Mouse (Mus musculus) mesoderm, embryonic 11.5 days (tissue): Measurements from ENCODE around the gene Zfp709.
"Not testable (repeated sequence)": the region's sequence is repeated elsewhere in the genome, so short reads cannot be mapped to it uniquely, and the experiment has no call there.

Experiments used
- DNase-seq: peaks from one replicate; pipeline ENCODE4 v3.0.0-alpha.2; 2012; ENCODE audit warnings: low read depth, low spot score

Gene Zfp709

GRCm38 (mm10) chr8:71881618-71882274 is at the start of gene Zfp709:
Gene Zfp709 (plus strand): TSS chr8:71882019.
- DNase-seq: peak; percentile 53

GRCm38 (mm10) chr8:71838207-71838606 is 43.6 kb upstream of the Zfp709 start:
- DNase-seq: not testable (repeated sequence)

GRCm38 (mm10) chr8:71841201-71841817 is 40.5 kb upstream of the Zfp709 start:
- DNase-seq: not testable (repeated sequence)

GRCm38 (mm10) chr8:71842476-71842875 is 39.3 kb upstream of the Zfp709 start:
- not testable (repeated sequence) for DNase-seq

GRCm38 (mm10) chr8:71844453-71844852 is 37.4 kb upstream of the Zfp709 start:
- not testable (repeated sequence) for DNase-seq

GRCm38 (mm10) chr8:71845993-71846483 is 35.8 kb upstream of the Zfp709 start:
- not testable (repeated sequence) for DNase-seq

GRCm38 (mm10) chr8:71846745-71847144 is 35.1 kb upstream of the Zfp709 start:
- not testable (repeated sequence) for DNase-seq

GRCm38 (mm10) chr8:71851014-71851413 is 30.8 kb upstream of the Zfp709 start:
- not testable (repeated sequence) for DNase-seq

- DNase-seq: not testable (repeated sequence)
Measured at GRCm38 (mm10) chr8:71853360-71853759, 28.5 kb upstream of the Zfp709 start.

- DNase-seq: not testable (repeated sequence)
Measured at GRCm38 (mm10) chr8:71856630-71857328, 25.0 kb upstream of the Zfp709 start.

- DNase-seq: not testable (repeated sequence)
Measured at GRCm38 (mm10) chr8:71857364-71857763, 24.5 kb upstream of the Zfp709 start.

GRCm38 (mm10) chr8:71861551-71861950 is 20.3 kb upstream of the Zfp709 start:
- not testable (repeated sequence) for DNase-seq

GRCm38 (mm10) chr8:71862038-71862437 is 19.8 kb upstream of the Zfp709 start:
- DNase-seq: not testable (repeated sequence)

- DNase-seq: not testable (repeated sequence)
Measured at GRCm38 (mm10) chr8:71900666-71901065, 18.8 kb downstream of the Zfp709 start.

GRCm38 (mm10) chr8:71903084-71903483 is 21.3 kb downstream of the Zfp709 start:
- not testable (repeated sequence) for DNase-seq

- no peak for DNase-seq
Measured at GRCm38 (mm10) chr8:71906809-71907208, 25.0 kb downstream of the Zfp709 start.

GRCm38 (mm10) chr8:71907798-71908257 is 26.0 kb downstream of the Zfp709 start:
- DNase-seq: no peak

- peak; percentile 82 for DNase-seq
Measured at GRCm38 (mm10) chr8:71908309-71909261, 26.8 kb downstream of the Zfp709 start, which contains the start of the genes Zfp882 and Zfp617. Gene Zfp882 (plus strand): TSS chr8:71908608. Gene Zfp617 (plus strand): TSS chr8:71908635.

- no peak for DNase-seq
Measured at GRCm38 (mm10) chr8:71912286-71912685, 30.5 kb downstream of the Zfp709 start.

GRCm38 (mm10) chr8:71922567-71923401 is 41.0 kb downstream of the Zfp709 start:
- peak; percentile 96 for DNase-seq
